Mouse (Mus musculus) lung, postnatal 14 days (tissue): ENCODE data around the gene Phlpp1.
A peak's percentile ranks its signal among the peaks of the same experiment; 100 is the strongest.

Source experiments
- DNase-seq: peaks from one replicate; pipeline ENCODE4 v3.0.0; 2021

The Phlpp1 gene

GRCm38 (mm10) chr1:106321432-106322126 is 150.0 kb downstream of the Phlpp1 start:
- DNase-seq = no peak

- no peak for DNase-seq
These were observed 155.1 kb downstream of the Phlpp1 start for GRCm38 (mm10) chr1:106326691-106327090.

- no peak for DNase-seq
These were observed 170.5 kb downstream of the Phlpp1 start for GRCm38 (mm10) chr1:106342100-106342499.

GRCm38 (mm10) chr1:106345265-106345664 is 173.7 kb downstream of the Phlpp1 start:
- no peak for DNase-seq

- DNase-seq = no peak
These were observed 175.2 kb downstream of the Phlpp1 start for GRCm38 (mm10) chr1:106346776-106347175.

- no peak for DNase-seq
These were observed 177.6 kb downstream of the Phlpp1 start for GRCm38 (mm10) chr1:106349116-106349515.

- DNase-seq = no peak
These were observed 180.0 kb downstream of the Phlpp1 start for GRCm38 (mm10) chr1:106351512-106351911.

GRCm38 (mm10) chr1:106352801-106353511 is 181.4 kb downstream of the Phlpp1 start:
- no peak for DNase-seq

GRCm38 (mm10) chr1:106353993-106354392 is 182.4 kb downstream of the Phlpp1 start:
- DNase-seq = no peak

- no peak for DNase-seq
These were observed 187.9 kb downstream of the Phlpp1 start for GRCm38 (mm10) chr1:106359474-106359873.

- DNase-seq = no peak
These were observed 191.5 kb downstream of the Phlpp1 start for GRCm38 (mm10) chr1:106362841-106363604.

- DNase-seq = no peak
These were observed 197.8 kb downstream of the Phlpp1 start for GRCm38 (mm10) chr1:106369330-106369729.

- DNase-seq = no peak
These were observed 200.9 kb downstream of the Phlpp1 start for GRCm38 (mm10) chr1:106372446-106372845.

- no peak for DNase-seq
These were observed 202.1 kb downstream of the Phlpp1 start for GRCm38 (mm10) chr1:106373656-106374055.

GRCm38 (mm10) chr1:106374274-106374673 is 202.7 kb downstream of the Phlpp1 start:
- DNase-seq = no peak

- no peak for DNase-seq
These were observed 203.4 kb downstream of the Phlpp1 start for GRCm38 (mm10) chr1:106374971-106375370.

GRCm38 (mm10) chr1:106376003-106376402 is 204.5 kb downstream of the Phlpp1 start:
- DNase-seq = no peak

- no peak for DNase-seq
These were observed 208.9 kb downstream of the Phlpp1 start for GRCm38 (mm10) chr1:106380465-106380864.

- no peak for DNase-seq
These were observed 215.0 kb downstream of the Phlpp1 start for GRCm38 (mm10) chr1:106386542-106386941.

GRCm38 (mm10) chr1:106387264-106387663 is 215.7 kb downstream of the Phlpp1 start:
- no peak for DNase-seq

- peak; percentile 74 for DNase-seq
These were observed 218.1 kb downstream of the Phlpp1 start for GRCm38 (mm10) chr1:106389673-106390072.

- no peak for DNase-seq
These were observed 221.5 kb downstream of the Phlpp1 start for GRCm38 (mm10) chr1:106393072-106393471.

GRCm38 (mm10) chr1:106394678-106395077 is 223.1 kb downstream of the Phlpp1 start:
- no peak for DNase-seq

GRCm38 (mm10) chr1:106395476-106395875 is 223.9 kb downstream of the Phlpp1 start:
- peak; percentile 72 for DNase-seq
